Mouse (Mus musculus) CH12.LX (cell line): Measurements from ENCODE around the gene Rap1gap. TPM values are rescaled to one million over a fixed set of nuclear protein-coding genes. Genes with fewer than 3 reads are reported as not detected.

Experiments
- DNase-seq: peaks from one replicate; pipeline ENCODE4 v3.0.0-alpha.2; 2013; ENCODE audit errors: extremely low read depth
- H3K27ac ChIP-seq: 2 replicates; pipeline ENCODE4 v1.5.1; 2012; ENCODE audit warnings: low read depth, mild to moderate bottlenecking, control low read depth, moderate library complexity; ENCODE audit not compliant: insufficient read depth
- H3K27me3 ChIP-seq: replicated peaks from 2 replicates; pipeline ENCODE3; 2012; ENCODE audit warnings: inconsistent platforms
- H3K36me3 ChIP-seq, 2 experiments: replicated peaks in 1 of 2; 2 replicates each; pipeline versions ENCODE3 to v1.6.1; 2012; ENCODE audit warnings: inconsistent platforms in 1 of 2, low read length in 1 of 2, mild to moderate bottlenecking in 1 of 2, mixed read lengths in 1 of 2, moderate library complexity in 1 of 2; ENCODE audit not compliant: control insufficient read depth in 1 of 2, insufficient read depth in 1 of 2
- H3K4me1 ChIP-seq, 2 experiments: 2 replicates each; pipeline ENCODE4 v1.6.1; 2012; ENCODE audit warnings: inconsistent platforms in 1 of 2, moderate library complexity in 1 of 2; ENCODE audit not compliant: insufficient read depth in 2 of 2, control insufficient read depth in 1 of 2
- H3K4me2 ChIP-seq: 2 replicates; pipeline ENCODE4 v1.6.1; 2012; ENCODE audit warnings: low read depth, mild to moderate bottlenecking, control low read depth; ENCODE audit not compliant: poor library complexity, insufficient read depth, severe bottlenecking
- H3K4me3 ChIP-seq, 3 experiments: fragments of 150-350 bp in 1 of 3; sonication (generic) in 1 of 3; replicated peaks in 1 of 3; 2 replicates each; pipeline versions ENCODE3 to v1.5.1; 2011 to 2012; ENCODE audit warnings: low read depth in 2 of 3, low read length in 2 of 3, mild to moderate bottlenecking in 2 of 3, moderate library complexity in 2 of 3, control low read depth in 1 of 3, improper control_type of control experiment in 1 of 3, inconsistent platforms in 1 of 3, mixed read lengths in 1 of 3; ENCODE audit not compliant: poor library complexity in 1 of 3
- H3K79me2 ChIP-seq: replicated peaks from 2 replicates; pipeline ENCODE4 v1.6.1; 2012; ENCODE audit warnings: mild to moderate bottlenecking, moderate library complexity; ENCODE audit not compliant: control insufficient read depth, poor library complexity, insufficient read depth, severe bottlenecking; ENCODE audit errors: extremely low read depth
- H3K9ac ChIP-seq: 2 replicates; pipeline ENCODE4 v1.6.1; 2012; ENCODE audit warnings: low read depth, mild to moderate bottlenecking, control low read depth, moderate library complexity; ENCODE audit not compliant: insufficient read depth
- H3K9me3 ChIP-seq: replicated peaks from 2 replicates; pipeline ENCODE3; 2012; ENCODE audit warnings: low read length, inconsistent platforms, mixed read lengths
- EP300 ChIP-seq: IDR thresholded peaks from 2 replicates; pipeline ENCODE4 v1.6.1; 2011; ENCODE audit warnings: low read length, improper control_type of control experiment
- GABPA ChIP-seq: IDR thresholded peaks from 2 replicates; pipeline ENCODE4 v1.6.1; 2012; ENCODE audit warnings: low read depth, low read length, improper control_type of control experiment, inconsistent platforms; ENCODE audit not compliant: insufficient replicate concordance
- IRF4 ChIP-seq: IDR thresholded peaks from 2 replicates; pipeline ENCODE4 v1.6.1; 2014; ENCODE audit warnings: low read depth, mild to moderate bottlenecking, inconsistent platforms, low read length, improper control_type of control experiment
- KAT2A ChIP-seq: IDR thresholded peaks from 2 replicates; pipeline ENCODE4 v1.6.1; 2012; ENCODE audit warnings: low read length, improper control_type of control experiment, inconsistent platforms; ENCODE audit not compliant: insufficient replicate concordance
- MAZ ChIP-seq: IDR thresholded peaks from 2 replicates; pipeline ENCODE4 v1.6.1; 2012; ENCODE audit warnings: low read depth, mild to moderate bottlenecking, inconsistent platforms, low read length, improper control_type of control experiment, moderate library complexity
- MXI1 ChIP-seq: IDR thresholded peaks from 2 replicates; pipeline ENCODE4 v1.6.1; 2011; ENCODE audit warnings: mild to moderate bottlenecking, low read depth, low read length, improper control_type of control experiment
- MYC ChIP-seq: IDR thresholded peaks from 2 replicates; pipeline ENCODE4 v1.6.1; 2011; ENCODE audit warnings: low read depth, mild to moderate bottlenecking, improper control_type of control experiment, low read length
- RAD21 ChIP-seq: IDR thresholded peaks from 2 replicates; pipeline ENCODE4 v1.6.1; 2011; ENCODE audit warnings: low read depth, mild to moderate bottlenecking, low read length, improper control_type of control experiment, moderate library complexity
- SIN3A ChIP-seq: IDR thresholded peaks from 2 replicates; pipeline ENCODE4 v1.6.1; 2012; ENCODE audit warnings: low read length, improper control_type of control experiment, inconsistent platforms
- UBTF ChIP-seq: IDR thresholded peaks from 2 replicates; pipeline ENCODE4 v1.6.1; 2012; ENCODE audit warnings: low read depth, mild to moderate bottlenecking, inconsistent platforms, low read length, improper control_type of control experiment, moderate library complexity
- USF1 ChIP-seq: IDR thresholded peaks from 2 replicates; pipeline ENCODE4 v1.6.1; 2014; ENCODE audit warnings: low read depth, mild to moderate bottlenecking, inconsistent platforms, low read length, improper control_type of control experiment
- USF2 ChIP-seq: conservative IDR thresholded peaks from 2 replicates; pipeline ENCODE4 v1.6.1; 2011; ENCODE audit warnings: low read depth, low read length, improper control_type of control experiment
- ZMIZ1 ChIP-seq: IDR thresholded peaks from 2 replicates; pipeline ENCODE4 v1.6.1; 2012; ENCODE audit warnings: low read depth, mild to moderate bottlenecking, inconsistent platforms, low read length, improper control_type of control experiment
- dilution Hi-C: fragments of 300-500 bp; cut with MboI; formaldehyde crosslinking; loops from 2 replicates; pipeline ENCODE4 v1.14.3; 2020; ENCODE audit warnings: low sequenced_read_pairs; ENCODE audit not compliant: extremely low pct_unique_long_range_greater_than_20kb, extremely low pct_ligation_motif_present
- in situ Hi-C: fragments of 300-500 bp; cut with MboI; formaldehyde crosslinking; loops from 3 replicates; pipeline ENCODE4 v1.14.3; 2019; ENCODE audit warnings: low sequenced_read_pairs, low pct_ligation_motif_present, low pct_unique_long_range_greater_than_20kb, mixed read lengths
- polyA plus RNA-seq: library from polyadenylated mRNA; unstranded; fragments of >175 nt; gene quantifications from 2 replicates; pipeline ENCODE4 v1.2.1, GENCODE M21; 2012; ENCODE audit warnings: low read depth; ENCODE audit not compliant: insufficient read length
- total RNA-seq, 2 experiments: library from RNA; depleted of rRNA; stranded (reverse); fragments of 300-350 nt in 1 of 2; fragments of >200 nt in 1 of 2; gene quantifications; 2 replicates each; pipeline ENCODE4 v1.2.3; 2012 to 2014

Gene Rap1gap
- total and polyA plus RNA-seq, 3 experiments: 3.0 to 11.1 (median 5.8) TPM

DNA sequence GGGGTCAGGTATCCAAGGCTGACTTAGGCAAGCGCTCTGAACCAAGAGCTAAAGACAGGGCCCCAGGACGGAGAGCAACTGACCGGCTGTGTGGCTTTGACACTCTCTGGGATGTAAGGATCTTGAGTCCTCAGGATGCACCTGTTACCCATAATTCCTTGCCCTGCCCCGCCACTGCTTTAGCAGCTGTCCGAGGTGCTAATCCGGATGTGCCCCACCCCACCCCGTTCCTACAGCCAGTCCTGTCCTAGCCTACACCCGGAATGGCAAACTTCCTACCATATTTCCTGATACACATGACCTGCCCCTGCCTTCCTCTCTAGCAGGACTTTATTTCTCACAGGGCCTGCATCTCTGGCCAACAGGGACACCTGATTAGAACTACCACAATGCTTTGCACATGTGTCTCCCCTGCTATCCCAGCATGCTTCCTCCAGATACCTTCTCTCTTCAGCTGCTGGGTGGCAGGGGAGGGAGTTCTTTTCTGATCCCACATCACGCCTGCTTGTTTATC lies 20.4 kb downstream of the Rap1gap start:
- Histone ChIP-seq H3K9ac (no peak overlapping the region), H3K36me3 (no peaks in the 10 kb centered on the region), H3K4me3 (no peak overlapping the region), H3K4me1 (peaks cover 0 to 6% of the 10 kb centered on the region in 2 experiments; a peak in 2 of 4 replicates), H3K79me2 (no peaks in the 10 kb centered on the region), H3K9me3 (peaks cover 6% of the 10 kb centered on the region), H3K27ac (no peak overlapping the region), H3K4me2 (no peak overlapping the region), H3K27me3 (peaks cover 90% of the 10 kb centered on the region)
- in situ Hi-C loops (loop anchor here (5.0 kb wide), 1 partner anchor 32 kb away; no protein-coding TSS in a partner anchor), dilution Hi-C loops (no loop called here)
- 0 out of 2 replicates have a peak, but pooled peaks have one; percentile 33 for TF ChIP-seq SIN3A
- TF ChIP-seq EP300: no peak
- no peak for DNase-seq

GRCm38 (mm10) chr4:137686303-137686702 lies 21.8 kb downstream of the Rap1gap start:
- DNase-seq: no peak
- no peak overlapping the region for H3K4me2 ChIP-seq
- H3K79me2 ChIP-seq: no peaks in the 10 kb centered on the region
- H3K9ac ChIP-seq: no peak overlapping the region
- peaks cover 88% of the 10 kb centered on the region for H3K27me3 ChIP-seq
- in situ Hi-C loops: no loop called here
- no peak overlapping the region for H3K27ac ChIP-seq
- TF ChIP-seq IRF4 (no peak), GABPA (no peak), MAZ (no peak), RAD21 (no peak), MYC (no peak), MXI1 (no peak), USF2 (no peak)
- TF ChIP-seq, all 38 proteins: peak for 0
- dilution Hi-C loops: no loop called here
- H3K9me3 ChIP-seq: peaks cover 6% of the 10 kb centered on the region
- no peaks in the 10 kb centered on the region for H3K36me3 ChIP-seq
- peaks cover 0 to 5% of the 10 kb centered on the region in 2 experiments; a peak in 2 of 4 replicates for H3K4me1 ChIP-seq
- H3K4me3 ChIP-seq: no peak overlapping the region

- Histone ChIP-seq H3K4me1 (no peaks in the 10 kb centered on the region), H3K27ac (no peak overlapping the region), H3K79me2 (no peaks in the 10 kb centered on the region), H3K4me3 (no peak overlapping the region), H3K27me3 (peaks cover 88% of the 10 kb centered on the region), H3K4me2 (no peak overlapping the region), H3K9me3 (peaks cover 6% of the 10 kb centered on the region), H3K36me3 (no peaks in the 10 kb centered on the region), H3K9ac (no peak overlapping the region)
- DNase-seq: no peak
- dilution Hi-C loops (no loop called here), in situ Hi-C loops (no loop called here)
- TF ChIP-seq KAT2A (no peak), IRF4 (no peak), GABPA (no peak), ZMIZ1 (no peak), UBTF (no peak), USF1 (no peak)
Observed at GRCm38 (mm10) chr4:137687234-137687825, 22.8 kb downstream of the Rap1gap start.
